Mouse (Mus musculus) CD4-positive helper T cell, adult 2 months (primary cell): ENCODE results near the gene Platr17.
"Not testable (repeated sequence)": the region's sequence is repeated elsewhere in the genome, so short reads cannot be mapped to it uniquely, and the experiment has no call there.

Experiments used
- DNase-seq: peaks from one replicate; pipeline ENCODE4 v3.0.0-alpha.2; 2012; ENCODE audit warnings: low read depth, missing footprints, low spot score

Platr17 gene

GRCm38 (mm10) chr17:33904835-33905234 is at the start of gene Platr17:
Platr17 (plus strand) TSS chr17:33905135.
- DNase-seq = not testable (repeated sequence)

DNA sequence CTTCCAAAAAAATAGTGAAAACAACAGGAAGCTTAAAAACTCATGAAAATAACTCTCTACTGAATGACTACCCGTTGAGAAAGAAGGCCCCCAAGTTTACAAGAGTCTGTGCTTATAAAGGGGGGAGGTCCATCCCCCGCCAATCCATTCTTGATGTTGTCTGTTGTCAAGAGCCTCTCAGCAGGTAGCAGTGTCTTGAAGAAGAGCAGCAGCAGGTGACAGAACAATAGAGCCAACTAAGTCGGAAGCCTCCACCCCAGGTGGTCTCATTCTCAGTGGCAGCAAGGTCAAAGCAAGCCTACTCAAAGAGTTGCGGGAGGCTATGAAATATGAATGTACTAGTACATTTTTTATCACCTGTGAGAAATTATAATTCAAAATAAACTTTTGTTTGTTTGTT is 47.1 kb upstream of the Platr17 start:
- no peak for DNase-seq

DNA sequence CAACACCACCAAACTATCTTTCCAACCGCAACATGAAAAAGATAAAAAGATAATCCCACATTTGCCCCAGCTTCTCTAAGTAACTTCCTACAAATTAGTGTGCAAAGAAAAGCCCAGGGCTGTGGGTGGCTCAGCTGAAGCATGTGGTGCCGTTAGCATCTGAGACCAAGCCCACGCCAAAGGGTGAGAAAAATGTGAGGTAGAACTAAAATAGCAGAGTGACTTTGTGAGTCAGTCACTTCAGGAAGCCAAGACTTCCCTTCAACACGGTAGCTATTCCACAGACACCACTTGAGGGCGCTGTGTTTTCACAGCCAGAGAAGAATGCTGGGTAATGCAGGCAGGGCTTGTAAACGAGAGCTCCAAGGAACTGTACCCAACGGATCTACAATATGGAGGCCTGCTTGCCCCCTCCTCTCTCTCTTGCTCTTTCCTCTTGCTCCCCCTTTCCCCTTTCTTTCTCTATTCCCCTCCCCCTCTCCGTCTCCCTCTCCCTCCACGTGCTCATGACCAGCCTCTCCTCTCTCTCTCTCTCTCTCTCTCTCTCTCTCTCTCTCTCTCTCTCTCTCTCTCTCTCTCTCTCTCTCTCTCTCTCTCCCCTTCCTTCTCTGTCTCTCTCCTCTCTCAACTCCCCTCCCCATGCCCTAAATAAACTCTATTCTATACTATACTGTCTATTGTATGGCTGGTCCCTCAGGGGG is 39.5 kb upstream of the Platr17 start:
- peak; percentile 90 for DNase-seq

DNA sequence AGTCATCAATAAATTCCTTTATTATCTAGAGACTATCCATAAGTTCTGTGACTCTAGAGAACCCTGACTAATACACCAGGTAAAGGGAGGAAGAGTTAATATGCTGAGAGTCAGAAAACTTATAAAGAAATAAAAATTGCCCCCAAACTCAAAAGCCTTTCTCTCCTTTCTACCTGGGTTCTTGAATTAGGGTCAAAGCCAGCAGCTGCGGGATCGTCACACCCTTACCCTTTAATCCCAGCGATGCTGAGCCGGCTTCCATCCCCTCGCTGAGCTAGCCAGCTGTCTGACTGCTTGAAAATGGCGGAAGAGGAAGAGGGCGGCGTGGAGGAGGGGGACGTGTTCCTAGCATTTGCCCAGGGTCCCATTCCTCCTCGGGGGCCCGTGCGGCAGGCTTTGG is 31.4 kb upstream of the Platr17 start, which contains the start of gene Gm7029:
TSS of gene Gm7029 (plus strand) at position 301 of the 400 bp plus-strand sequence.
- not testable (repeated sequence) for DNase-seq

DNA sequence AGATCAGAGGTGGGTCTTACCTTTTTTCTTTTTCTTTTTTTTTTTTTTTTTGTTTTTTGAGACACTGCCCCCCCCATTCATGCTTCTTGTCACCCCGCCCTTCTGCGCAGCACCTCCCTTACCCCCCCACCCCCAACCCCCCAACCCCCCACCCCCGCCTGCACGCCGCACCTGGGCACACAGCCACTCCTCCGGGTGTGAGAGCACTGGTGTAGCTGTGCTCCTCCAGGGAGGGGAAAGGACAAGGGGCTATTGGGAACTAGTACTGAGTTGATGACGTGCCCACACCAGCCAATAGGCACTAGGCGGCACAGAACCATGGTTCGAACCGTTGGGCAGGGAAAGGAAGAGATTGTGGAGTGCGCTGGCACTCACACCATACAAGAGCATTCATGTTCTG is 30.5 kb upstream of the Platr17 start:
- no peak for DNase-seq

GRCm38 (mm10) chr17:33875797-33876196 is 29.1 kb upstream of the Platr17 start:
- not testable (repeated sequence) for DNase-seq

- not testable (repeated sequence) for DNase-seq
These were observed 20.6 kb upstream of the Platr17 start for GRCm38 (mm10) chr17:33884320-33884719.

DNA sequence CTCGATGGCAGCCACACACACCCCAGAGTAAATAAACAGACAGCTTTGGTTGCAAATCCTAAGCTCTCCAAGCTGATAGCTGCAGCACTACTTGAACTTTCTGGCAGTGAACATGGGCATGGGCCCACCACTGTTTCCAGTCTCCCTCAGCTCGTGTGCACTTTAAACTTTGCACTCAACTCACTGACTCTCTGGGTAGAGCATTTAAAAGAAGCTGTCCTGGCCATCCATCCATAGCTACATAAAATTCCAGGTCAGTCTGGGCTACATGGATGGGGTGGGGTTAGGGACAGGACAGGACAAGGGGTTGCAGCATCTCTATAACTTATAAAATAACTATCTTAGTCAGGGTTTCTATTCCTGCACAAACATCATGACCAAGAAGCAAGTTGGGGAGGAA is 17.1 kb upstream of the Platr17 start:
- DNase-seq = not testable (repeated sequence)

DNA sequence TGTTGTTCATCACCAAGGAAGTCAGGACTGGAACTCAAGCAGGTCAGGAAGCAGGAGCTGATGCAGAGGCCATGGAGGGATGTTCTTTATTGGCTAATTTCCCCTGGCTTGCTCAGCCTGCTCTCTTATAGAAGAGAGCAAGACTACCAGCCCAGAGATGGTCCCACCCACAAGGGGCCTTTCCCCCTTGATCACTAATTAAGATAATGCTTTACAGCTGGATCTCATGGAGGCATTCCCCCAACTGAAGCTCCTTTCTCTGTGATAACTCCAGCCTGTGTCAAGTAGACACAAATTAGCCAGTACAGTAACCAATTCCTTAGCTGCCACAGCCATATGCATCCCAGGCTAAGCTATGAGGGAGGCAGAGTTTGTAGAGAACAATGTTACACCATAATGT is 16.7 kb upstream of the Platr17 start:
- not testable (repeated sequence) for DNase-seq

GRCm38 (mm10) chr17:33889941-33890532 is 14.9 kb upstream of the Platr17 start:
- DNase-seq = not testable (repeated sequence)

DNA sequence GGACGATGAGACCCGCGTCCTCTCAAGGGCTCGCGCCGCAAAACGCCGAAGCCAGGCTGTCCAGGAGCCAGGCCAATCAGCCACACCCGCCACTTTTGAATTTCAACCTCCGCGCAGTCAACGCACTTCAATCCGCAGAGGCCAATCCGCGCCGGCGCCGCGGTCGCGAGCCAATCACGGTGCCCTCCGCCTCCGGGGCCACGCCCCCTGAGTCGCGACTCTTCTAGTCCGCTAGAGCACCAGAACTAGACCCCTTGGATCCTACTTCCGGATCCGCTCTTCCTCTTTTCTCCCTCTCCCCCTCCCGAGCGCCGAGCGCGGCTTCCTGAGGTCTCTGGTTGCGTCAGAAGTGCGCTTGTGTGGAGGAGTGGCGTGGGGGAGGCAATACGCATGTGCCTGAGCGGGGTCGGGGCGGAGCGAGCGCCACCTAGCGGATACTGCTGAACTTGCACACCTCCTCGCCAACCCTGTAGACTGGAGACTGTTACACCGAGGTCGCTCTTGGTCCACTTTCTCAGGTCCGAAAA is 14.3 kb upstream of the Platr17 start, which contains the start of gene Kifc1:
TSS of gene Kifc1 (minus strand) at position 129 of the 527 bp plus-strand sequence.
- DNase-seq = peak; percentile 100

DNA sequence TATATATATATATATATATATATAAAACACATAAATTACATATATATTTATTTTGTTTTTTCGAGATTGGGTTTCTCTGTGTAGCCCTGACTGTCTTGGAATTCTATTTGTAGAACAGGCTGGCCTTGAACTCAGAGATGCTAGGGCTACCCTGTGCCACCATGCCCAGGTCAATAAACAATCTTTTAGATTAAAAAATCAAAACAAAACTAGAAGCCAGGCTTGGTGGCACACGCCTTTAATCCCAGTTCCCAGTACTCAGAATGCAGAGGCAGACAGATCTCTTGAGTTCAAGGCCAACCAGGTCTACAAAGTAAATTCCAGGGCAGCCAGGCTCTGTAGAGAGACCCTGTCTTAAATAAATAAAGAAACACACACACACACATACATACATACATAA is 13.6 kb upstream of the Platr17 start:
- DNase-seq = no peak

DNA sequence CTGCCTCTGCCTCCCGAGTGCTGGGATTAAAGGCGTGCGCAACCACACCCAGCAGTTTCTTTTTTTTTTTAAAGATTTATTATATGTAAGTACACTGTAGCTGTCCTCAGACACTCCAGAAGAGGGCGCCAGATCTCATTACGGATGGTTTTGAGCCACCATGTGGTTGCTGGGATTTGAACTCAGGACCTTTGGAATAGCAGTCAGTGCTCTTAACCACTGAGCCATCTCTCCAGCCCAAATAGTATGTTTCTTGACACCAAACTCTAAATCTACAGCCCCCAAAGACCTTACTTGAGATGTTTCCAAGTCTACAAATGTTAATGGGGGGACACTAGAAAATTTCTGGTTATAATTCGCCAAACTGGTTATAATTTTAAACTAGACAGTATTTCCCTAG is 13.0 kb upstream of the Platr17 start:
- not testable (repeated sequence) for DNase-seq

- DNase-seq = no peak
These were observed 12.5 kb upstream of the Platr17 start for GRCm38 (mm10) chr17:33892429-33892828.

DNA sequence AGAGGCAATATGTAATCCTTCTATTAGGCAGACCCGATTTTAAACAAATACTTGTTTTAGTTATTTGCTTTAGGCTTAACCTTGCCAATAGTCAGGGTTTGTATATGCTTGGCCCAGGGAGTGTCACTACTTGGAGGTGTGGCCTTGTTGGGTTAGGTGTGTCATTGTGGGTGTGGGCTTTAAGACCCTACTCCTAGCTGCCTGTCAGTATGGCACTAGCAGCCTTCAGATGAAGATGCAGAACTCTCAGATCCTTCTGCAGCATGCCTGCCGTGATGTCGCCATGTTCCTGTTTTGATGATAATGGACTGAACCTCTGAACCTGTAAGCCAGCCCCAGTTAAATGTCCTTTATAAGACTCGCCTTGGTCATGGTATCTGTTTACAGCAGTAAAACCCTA is 11.9 kb upstream of the Platr17 start:
- not testable (repeated sequence) for DNase-seq

- DNase-seq = peak; percentile 85
These were observed 7.7 kb upstream of the Platr17 start for GRCm38 (mm10) chr17:33897114-33897794.

GRCm38 (mm10) chr17:33898193-33898592 is 6.7 kb upstream of the Platr17 start:
- not testable (repeated sequence) for DNase-seq

GRCm38 (mm10) chr17:33899642-33900041 is 5.3 kb upstream of the Platr17 start:
- no peak for DNase-seq

DNA sequence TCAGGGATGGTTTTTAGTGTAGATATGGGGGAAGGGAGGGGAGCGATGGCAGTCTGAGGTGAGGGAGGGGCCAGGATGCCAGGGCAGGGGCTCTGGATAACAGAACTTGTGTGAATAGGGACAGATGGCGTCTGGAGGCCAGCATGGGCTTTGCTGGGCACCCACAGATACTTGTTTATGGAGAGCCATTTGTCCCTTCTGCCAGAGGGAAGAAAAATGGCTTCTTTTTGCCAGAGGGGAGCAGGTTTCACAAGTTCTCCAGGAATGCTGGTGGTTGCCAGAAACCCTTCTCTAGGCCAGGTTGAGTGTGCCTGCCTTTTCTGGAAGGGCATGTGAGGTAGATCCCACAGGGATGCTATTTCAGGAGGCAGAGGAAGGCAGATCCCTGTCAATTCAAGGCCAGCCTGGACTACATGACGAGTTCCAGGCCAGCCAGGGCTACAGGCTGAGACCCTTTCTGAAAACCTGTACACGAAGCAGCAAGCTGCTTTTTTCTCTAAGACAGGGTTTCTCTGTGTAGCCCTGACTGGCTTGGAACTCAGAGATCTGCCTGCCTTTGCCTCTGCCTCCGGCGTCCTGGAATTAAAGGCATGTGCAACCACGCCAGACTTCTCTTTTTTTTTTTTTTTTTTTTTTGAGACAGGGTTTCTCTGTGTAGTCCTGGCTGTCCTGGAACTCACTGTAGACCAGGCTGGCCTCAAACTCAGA is 4.5 kb upstream of the Platr17 start:
- no peak for DNase-seq

DNA sequence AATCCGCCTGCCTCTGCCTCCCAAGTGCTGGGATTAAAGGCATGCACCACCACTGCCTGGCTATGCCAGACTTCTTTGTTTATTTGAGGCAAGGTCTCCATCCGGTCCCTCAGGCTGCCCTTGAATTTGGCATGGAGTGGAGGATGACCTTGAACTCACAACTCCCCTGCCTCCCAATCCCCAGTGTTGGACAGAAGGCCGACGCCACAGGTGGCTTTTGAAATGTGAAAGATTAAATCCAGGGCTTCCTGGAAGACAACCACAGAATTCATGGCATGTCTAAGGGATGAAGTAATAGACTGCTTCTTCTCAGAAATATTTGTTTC is 4.0 kb upstream of the Platr17 start:
- DNase-seq = no peak

GRCm38 (mm10) chr17:33901653-33902052 is 3.3 kb upstream of the Platr17 start:
- no peak for DNase-seq

DNA sequence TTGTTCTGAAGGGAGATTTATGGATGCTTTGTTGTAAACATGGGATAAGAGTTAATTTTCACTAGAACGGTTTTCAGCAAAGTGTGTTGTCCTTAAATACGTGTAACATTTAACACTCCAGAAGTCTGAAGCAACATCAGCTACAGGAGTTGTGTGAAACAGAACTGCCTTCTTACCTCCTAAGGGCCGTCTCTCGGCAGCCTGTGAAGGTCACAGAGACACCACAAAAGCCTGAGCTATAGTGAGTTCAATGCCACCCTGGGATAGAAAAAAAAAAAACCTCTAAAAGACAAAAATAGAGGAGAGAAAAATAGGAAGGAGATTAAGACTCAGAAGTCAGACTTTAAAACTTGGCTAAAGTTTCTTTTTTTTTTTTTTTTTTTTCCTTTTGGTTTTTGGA is 2.9 kb upstream of the Platr17 start:
- no peak for DNase-seq
